Mouse (Mus musculus) lung, embryonic 14.5 days (tissue): ENCODE results near the gene Spem1. TPM values are rescaled to one million over a fixed set of nuclear protein-coding genes. Genes with fewer than 3 reads are reported as not detected.

Experiments used
- ATAC-seq: fragments of 200-750 bp; cut with Nextera tagmentation; 2 replicates; pipeline ENCODE4 v1.8.0; 2017; ENCODE audit warnings: mild to moderate bottlenecking, moderate TSS enrichment, moderate library complexity; ENCODE audit not compliant: insufficient read depth
- DNase-seq: peaks from one replicate; pipeline ENCODE4 v3.0.0-alpha.2; 2015
- H3K27ac ChIP-seq: fragments of 300-500 bp; sonication (generic); 2 replicates; pipeline ENCODE4 v1.5.1; 2014; ENCODE audit warnings: low read depth, mild to moderate bottlenecking, moderate library complexity
- H3K27me3 ChIP-seq: fragments of 300-500 bp; sonication (generic); 2 replicates; pipeline ENCODE4 v1.6.1; 2014; ENCODE audit warnings: low read length, control low read depth; ENCODE audit not compliant: insufficient read depth
- H3K36me3 ChIP-seq: fragments of 300-500 bp; sonication (generic); 2 replicates; pipeline ENCODE4 v1.6.1; 2014; ENCODE audit warnings: control low read depth; ENCODE audit not compliant: insufficient read depth
- H3K4me1 ChIP-seq: fragments of 300-500 bp; sonication (generic); 2 replicates; pipeline ENCODE4 v1.6.1; 2014; ENCODE audit warnings: antibody characterized with exemption, control low read depth; ENCODE audit not compliant: insufficient read depth
- H3K4me2 ChIP-seq: fragments of 300-500 bp; sonication (generic); 2 replicates; pipeline ENCODE4 v1.6.1; 2014; ENCODE audit warnings: mild to moderate bottlenecking
- H3K4me3 ChIP-seq: fragments of 300-500 bp; sonication (generic); 2 replicates; pipeline ENCODE4 v1.5.1; 2014; ENCODE audit warnings: low read depth, low read length
- H3K9ac ChIP-seq: fragments of 300-500 bp; sonication (generic); 2 replicates; pipeline ENCODE4 v1.6.1; 2014
- H3K9me3 ChIP-seq: fragments of 300-500 bp; sonication (generic); 2 replicates; pipeline ENCODE4 v1.6.1; 2016; ENCODE audit warnings: low read depth, low read length, control low read depth
- CTCF ChIP-seq: IDR thresholded peaks from 2 replicates; pipeline ENCODE4 v1.5.1; 2016; ENCODE audit warnings: antibody characterized with exemption, low read depth
- WGBS: fragments of 180-500 bp; shearing (Covaris S2); extraction: QIAGEN DNeasy Blood & Tissue Kit; methylation state at CpG from one replicate; pipeline ENCODE4 v1.1.7; 2014; 5-methylcytosine and 5-hydroxymethylcytosine counted together
- polyA plus RNA-seq: library from polyadenylated mRNA; unstranded; fragments of >200 nt; fragmentation: Nextera tagmentation; extraction: Ambion mirVana; gene quantifications from 2 replicates; pipeline ENCODE4 v1.2.1, GENCODE M21; 2014

Spem1 gene
- polyA plus RNA-seq, 1 experiment from 2014 or later: not detected

- peak; percentile 72 for DNase-seq
- Histone ChIP-seq H3K4me2 (peak overlapping the region; percentile 75), H3K27ac (peak overlapping the region; percentile 92), H3K4me3 (peak overlapping the region; percentile 73), H3K4me1 (peaks cover 19% of the 10 kb centered on the region; the same call in 1 of the 2 replicates), H3K27me3 (peaks cover 14% of the 10 kb centered on the region; the same call in 1 of the 2 replicates), H3K9me3 (no peaks in the 10 kb centered on the region), H3K36me3 (peaks cover 21% of the 10 kb centered on the region), H3K9ac (peak overlapping the region; percentile 74)
- peak; percentile 3; the same call in 1 of the 2 replicates for ATAC-seq
- no peak for TF ChIP-seq CTCF
- WGBS: 1% methylated on average over 52 of the region's 52 CpGs
These were observed 15.0 kb upstream of the Spem1 start for GRCm38 (mm10) chr11:69836703-69837576.

GRCm38 (mm10) chr11:69835966-69836335 lies 14.0 kb upstream of the Spem1 start:
- H3K9ac ChIP-seq: peak overlapping the region; percentile 20; the same call in 1 of the 2 replicates
- H3K9me3 ChIP-seq: no peaks in the 10 kb centered on the region
- no peak for DNase-seq
- no peak overlapping the region for H3K27ac ChIP-seq
- H3K4me3 ChIP-seq: peak overlapping the region; percentile 73
- no peak for TF ChIP-seq CTCF
- H3K4me1 ChIP-seq: peaks cover 19% of the 10 kb centered on the region; the same call in 1 of the 2 replicates
- H3K4me2 ChIP-seq: peak overlapping the region; percentile 75
- ATAC-seq: no peak
- H3K27me3 ChIP-seq: peaks cover 14% of the 10 kb centered on the region; the same call in 1 of the 2 replicates
- WGBS: 8% methylated on average over 3 of the region's 4 CpGs
- H3K36me3 ChIP-seq: peaks cover 21% of the 10 kb centered on the region

- peak overlapping the region; percentile 75 for H3K4me2 ChIP-seq
- ATAC-seq (no peak), DNase-seq (no peak)
- H3K9me3 ChIP-seq: no peaks in the 10 kb centered on the region
- 8% methylated on average over 9 of the region's 9 CpGs for WGBS
- H3K9ac ChIP-seq: peak overlapping the region; percentile 20
- no peak overlapping the region for H3K27ac ChIP-seq
- peaks cover 19% of the 10 kb centered on the region; the same call in 1 of the 2 replicates for H3K4me1 ChIP-seq
- peaks cover 21% of the 10 kb centered on the region for H3K36me3 ChIP-seq
- TF ChIP-seq CTCF: no peak
- peaks cover 14% of the 10 kb centered on the region; the same call in 1 of the 2 replicates for H3K27me3 ChIP-seq
- peak overlapping the region; percentile 73; the same call in 1 of the 2 replicates for H3K4me3 ChIP-seq
These were observed 13.5 kb upstream of the Spem1 start for GRCm38 (mm10) chr11:69835326-69835965.

GRCm38 (mm10) chr11:69834001-69834549 lies 12.1 kb upstream of the Spem1 start:
- no peak for TF ChIP-seq CTCF
- Histone ChIP-seq H3K9ac (peak overlapping the region; percentile 55), H3K4me3 (peak overlapping the region; percentile 73), H3K36me3 (peaks cover 27% of the 10 kb centered on the region), H3K4me2 (peak overlapping the region; percentile 75), H3K4me1 (peaks cover 16% of the 10 kb centered on the region; the same call in 1 of the 2 replicates), H3K27ac (no peak overlapping the region), H3K9me3 (no peaks in the 10 kb centered on the region), H3K27me3 (peaks cover 14% of the 10 kb centered on the region; the same call in 1 of the 2 replicates)
- ATAC-seq (no peak), DNase-seq (peak; percentile 60)
- WGBS: 8% methylated on average over 46 of the region's 48 CpGs

GRCm38 (mm10) chr11:69833554-69833953 lies 11.6 kb upstream of the Spem1 start:
- ATAC-seq: no peak
- H3K9ac ChIP-seq: peak overlapping the region; percentile 55
- H3K9me3 ChIP-seq: no peaks in the 10 kb centered on the region
- H3K4me3 ChIP-seq: peak overlapping the region; percentile 73
- peaks cover 16% of the 10 kb centered on the region; the same call in 1 of the 2 replicates for H3K4me1 ChIP-seq
- no peak overlapping the region for H3K27ac ChIP-seq
- H3K36me3 ChIP-seq: peaks cover 32% of the 10 kb centered on the region
- H3K4me2 ChIP-seq: peak overlapping the region; percentile 75
- H3K27me3 ChIP-seq: peaks cover 14% of the 10 kb centered on the region; the same call in 1 of the 2 replicates
- 51% methylated on average over 8 of the region's 8 CpGs for WGBS
- no peak for DNase-seq
- TF ChIP-seq CTCF: no peak

- Histone ChIP-seq H3K4me3 (no peak overlapping the region), H3K27me3 (peaks cover 4% of the 10 kb centered on the region; the same call in 1 of the 2 replicates), H3K36me3 (peaks cover 71% of the 10 kb centered on the region), H3K4me1 (peaks cover 3% of the 10 kb centered on the region; the same call in 1 of the 2 replicates), H3K4me2 (no peak overlapping the region), H3K9ac (no peak overlapping the region), H3K27ac (no peak overlapping the region), H3K9me3 (no peaks in the 10 kb centered on the region)
- no peak for ATAC-seq
- DNase-seq: no peak
- no peak for TF ChIP-seq CTCF
- WGBS: 73% methylated on average over 5 of the region's 5 CpGs
These were observed 6.9 kb upstream of the Spem1 start for GRCm38 (mm10) chr11:69828832-69829231.
